ENCODE assay signal across 8 mouse cellular contexts in genomic region chr6:86471317-86471716, GRCm38 (mm10). TPM values are rescaled to one million over a fixed set of nuclear protein-coding genes. Genes with fewer than 3 reads are reported as not detected.
A peak's percentile ranks its signal among the peaks of the same experiment; 100 is the strongest.
DNase-seq lines count a peak whose midpoint lies in the region; ATAC-seq and TF ChIP-seq lines count a peak whose summit lies in the region.

No protein-coding gene starts in this region.

- no peak for ATAC-seq in lung, embryonic 14.5 days (ENCODE audit: insufficient read depth)
- ATAC-seq in neural tube, embryonic 14.5 days (ENCODE audit: low read depth): no peak

- no peak for TF ChIP-seq CTCF in lung, embryonic 14.5 days (IDR thresholded peaks at IDR 0.05; ENCODE audit: low read depth)

- H3K4me2 ChIP-seq in lung, embryonic 14.5 days: peak overlapping the region; percentile 90
- peak overlapping the region; percentile 85 for H3K4me2 ChIP-seq in neural tube, embryonic 14.5 days (ENCODE audit: low read depth, low read length)

- WGBS in lung, embryonic 14.5 days: 76% methylated on average over 3 of the region's 3 CpGs
- WGBS in forebrain, embryonic 10.5 days: 92% methylated on average over 3 of the region's 3 CpGs
- 95% methylated on average over 3 of the region's 3 CpGs for WGBS in limb, embryonic 10.5 days
- WGBS in neural tube, embryonic 14.5 days: 93% methylated on average over 3 of the region's 3 CpGs

- peak overlapping the region; percentile 92 for H3K27ac ChIP-seq in lung, embryonic 14.5 days (ENCODE audit: low read depth)
- H3K27ac ChIP-seq in forebrain, embryonic 10.5 days: peak overlapping the region; percentile 93
- peak overlapping the region; percentile 93 for H3K27ac ChIP-seq in limb, embryonic 10.5 days
- peak overlapping the region; percentile 96 for H3K27ac ChIP-seq in neural tube, embryonic 14.5 days (ENCODE audit: low read depth, low read length)

- H3K27me3 ChIP-seq in lung, embryonic 14.5 days (ENCODE audit: insufficient read depth, low read length): no peaks in the 10 kb centered on the region
- no peaks in the 10 kb centered on the region for H3K27me3 ChIP-seq in forebrain, embryonic 10.5 days (ENCODE audit: poor library complexity, severe bottlenecking)
- H3K27me3 ChIP-seq in limb, embryonic 10.5 days (ENCODE audit: low read depth, poor library complexity, severe bottlenecking): no peaks in the 10 kb centered on the region
- H3K27me3 ChIP-seq in neural tube, embryonic 14.5 days (ENCODE audit: control insufficient read depth, insufficient read depth, low read length): no peaks in the 10 kb centered on the region

- H3K4me1 ChIP-seq in lung, embryonic 14.5 days (ENCODE audit: insufficient read depth): peaks cover 10% of the 10 kb centered on the region; the same call in 1 of the 2 replicates
- peaks cover 38% of the 10 kb centered on the region for H3K4me1 ChIP-seq in forebrain, embryonic 10.5 days
- H3K4me1 ChIP-seq in limb, embryonic 10.5 days: peaks cover 26% of the 10 kb centered on the region
- H3K4me1 ChIP-seq in neural tube, embryonic 14.5 days (ENCODE audit: control insufficient read depth, insufficient read depth, low read length): peaks cover 9% of the 10 kb centered on the region

- H3K9me3 ChIP-seq in lung, embryonic 14.5 days (ENCODE audit: low read depth, low read length): no peaks in the 10 kb centered on the region
- H3K9me3 ChIP-seq in forebrain, embryonic 10.5 days: no peaks in the 10 kb centered on the region
- no peaks in the 10 kb centered on the region for H3K9me3 ChIP-seq in limb, embryonic 10.5 days (replicated peaks)
- no peaks in the 10 kb centered on the region for H3K9me3 ChIP-seq in neural tube, embryonic 14.5 days (ENCODE audit: control insufficient read depth, low read length)

- peak overlapping the region; percentile 42 for H3K4me3 ChIP-seq in lung, embryonic 14.5 days (ENCODE audit: low read depth, low read length)
- H3K4me3 ChIP-seq in forebrain, embryonic 10.5 days: peak overlapping the region; percentile 50
- peak overlapping the region; percentile 53 for H3K4me3 ChIP-seq in limb, embryonic 10.5 days
- 0 out of 2 replicates have a peak overlapping the region, but pooled peaks have one; percentile 35 for H3K4me3 ChIP-seq in neural tube, embryonic 14.5 days (ENCODE audit: low read depth, low read length)

- H3K36me3 ChIP-seq in lung, embryonic 14.5 days (ENCODE audit: insufficient read depth): peaks cover 22% of the 10 kb centered on the region; the same call in 1 of the 2 replicates
- H3K36me3 ChIP-seq in forebrain, embryonic 10.5 days (replicated peaks): peaks cover 43% of the 10 kb centered on the region
- H3K36me3 ChIP-seq in limb, embryonic 10.5 days: peaks cover 44% of the 10 kb centered on the region
- H3K36me3 ChIP-seq in neural tube, embryonic 14.5 days (ENCODE audit: control insufficient read depth, insufficient read depth, low read length): no peaks in the 10 kb centered on the region

- H3K9ac ChIP-seq in lung, embryonic 14.5 days: peak overlapping the region; percentile 66
- 0 out of 2 replicates have a peak overlapping the region, but pooled peaks have one; percentile 64 for H3K9ac ChIP-seq in neural tube, embryonic 14.5 days (replicated peaks; ENCODE audit: low read depth, low read length)

- no peak for DNase-seq in lung, embryonic 14.5 days
- no peak for DNase-seq in lung, adult 18-20 months
- DNase-seq in forebrain, embryonic 10.5 days (ENCODE audit: extremely low spot score, low spot score): no peak
- no peak for DNase-seq in limb, embryonic 10.5 days (ENCODE audit: low spot score)
- no peak for DNase-seq in right cerebral cortex, postnatal 4 days
- DNase-seq in thymus, postnatal 0 days (ENCODE audit: low spot score): no peak
- DNase-seq in ovary, adult 18-20 months (ENCODE audit: low spot score): no peak

RNA-seq across cellular contexts. Expression of gene C87436, which starts 33.1 kb away (rescaled TPM):
- polyA plus RNA-seq in lung, embryonic 14.5 days (2014; fragmentation: Nextera tagmentation; extraction: Ambion mirVana): 22.2 and 24.3 TPM in 2 replicates
- 24.4 and 25.5 TPM in 2 replicates for polyA plus RNA-seq in forebrain, embryonic 10.5 days (2016; fragmentation: Nextera tagmentation; extraction: Ambion mirVana)
- 23.9 and 25.2 TPM in 2 replicates for polyA plus RNA-seq in limb, embryonic 10.5 days (2016; fragmentation: Nextera tagmentation; extraction: Ambion mirVana)
- polyA plus RNA-seq in neural tube, embryonic 14.5 days (2014; fragmentation: Nextera tagmentation; extraction: Ambion mirVana): 21.9 and 27.2 TPM in 2 replicates
- polyA plus RNA-seq in thymus, postnatal 0 days (2015; fragmentation: Nextera tagmentation; extraction: Ambion mirVana): 29.8 and 30.8 TPM in 2 replicates

RNA-seq across cellular contexts. Expression of gene Gm44790, which starts 44.9 kb away (rescaled TPM):
- 0.72 TPM in 1 of 2 replicates, not detected in the other for polyA plus RNA-seq in lung, embryonic 14.5 days (2014; fragmentation: Nextera tagmentation; extraction: Ambion mirVana)
- polyA plus RNA-seq in forebrain, embryonic 10.5 days (2016; fragmentation: Nextera tagmentation; extraction: Ambion mirVana): 0.83 TPM in 1 of 2 replicates, not detected in the other
- polyA plus RNA-seq in limb, embryonic 10.5 days (2016; fragmentation: Nextera tagmentation; extraction: Ambion mirVana): not detected in 2 replicates
- polyA plus RNA-seq in neural tube, embryonic 14.5 days (2014; fragmentation: Nextera tagmentation; extraction: Ambion mirVana): 1.9 TPM in 1 of 2 replicates, not detected in the other
- polyA plus RNA-seq in thymus, postnatal 0 days (2015; fragmentation: Nextera tagmentation; extraction: Ambion mirVana): 0.25 and 0.31 TPM in 2 replicates

RNA-seq across cellular contexts. Expression of gene Pcbp1, which starts 54.8 kb away (rescaled TPM):
- polyA plus RNA-seq in lung, embryonic 14.5 days (2014; fragmentation: Nextera tagmentation; extraction: Ambion mirVana): 552 and 588 TPM in 2 replicates
- 305 and 358 TPM in 2 replicates for polyA plus RNA-seq in forebrain, embryonic 10.5 days (2016; fragmentation: Nextera tagmentation; extraction: Ambion mirVana)
- 562 and 618 TPM in 2 replicates for polyA plus RNA-seq in limb, embryonic 10.5 days (2016; fragmentation: Nextera tagmentation; extraction: Ambion mirVana)
- polyA plus RNA-seq in neural tube, embryonic 14.5 days (2014; fragmentation: Nextera tagmentation; extraction: Ambion mirVana): 238 and 312 TPM in 2 replicates
- 466 and 487 TPM in 2 replicates for polyA plus RNA-seq in thymus, postnatal 0 days (2015; fragmentation: Nextera tagmentation; extraction: Ambion mirVana)
